ENCODE assay signal across 25 mouse cellular contexts in genomic region chr10:7630951-7631720, GRCm38 (mm10). TPM values are rescaled to one million over a fixed set of nuclear protein-coding genes. Genes with fewer than 3 reads are reported as not detected.
DNase-seq lines count a peak whose midpoint lies in the region; ATAC-seq and TF ChIP-seq lines count a peak whose summit lies in the region.
"Had no signal": no experiment of that assay in that cellular context is flagged by ENCODE, and none has a peak within 500 bp of the region (broad histone marks: within the 10 kb centered on the region; RNA-seq: fewer than 3 reads in every experiment).

No protein-coding gene starts in this region.

- DNase-seq in CD4-positive, CD25-positive, alpha-beta regulatory T cell, adult 2 months (ENCODE audit: low read depth, low spot score) = peak; percentile 5
- no peak for DNase-seq in heart, adult 8-10 months (ENCODE audit: low spot score)
- DNase-seq in thymus, adult 2 months = peak; percentile 15
- DNase-seq in thymus, postnatal 4 days = no peak
- DNase-seq in naive thymus-derived CD4-positive, alpha-beta T cell, adult 2 months (ENCODE audit: low read depth) = peak; percentile 62
- DNase-seq in ovary, adult 18-20 months (ENCODE audit: low spot score) = no peak
- DNase-seq: adrenal gland, adult 8-10 months; cerebellum, adult 9-10 months; kidney, adult 18-20 months; kidney, postnatal 4 days; liver, postnatal 0 days; right cerebral cortex, postnatal 14 days had no signal

- H3K36me3 ChIP-seq in heart, embryonic 15.5 days = 0 out of 2 replicates have a peak, but pooled peaks cover 6% of the 10 kb centered on the region
- H3K36me3 ChIP-seq in thymus, adult 2 months (ENCODE audit: control insufficient read depth, insufficient read depth, low read length) = 0 out of 2 replicates have a peak, but pooled peaks cover 3% of the 10 kb centered on the region

- no peak overlapping the region for H3K4me3 ChIP-seq in heart, embryonic 15.5 days
- no peak overlapping the region for H3K4me3 ChIP-seq in thymus, adult 2 months (ENCODE audit: control insufficient read depth, insufficient read depth, low read length)
- H3K4me3 ChIP-seq: forebrain, embryonic 13.5 days; hindbrain, embryonic 12.5 days; limb, embryonic 12.5 days had no signal

- peaks cover 39% of the 10 kb centered on the region for H3K4me1 ChIP-seq in heart, embryonic 15.5 days (replicated peaks)
- H3K4me1 ChIP-seq in thymus, adult 2 months (replicated peaks; ENCODE audit: control insufficient read depth, insufficient read depth, low read length) = peaks cover 13% of the 10 kb centered on the region
- H3K4me1 ChIP-seq: forebrain, embryonic 13.5 days; hindbrain, embryonic 12.5 days; limb, embryonic 12.5 days had no signal

- peak overlapping the region; percentile 29 for H3K27ac ChIP-seq in heart, embryonic 15.5 days
- H3K27ac ChIP-seq in thymus, adult 2 months (ENCODE audit: control insufficient read depth, insufficient read depth, low read length) = no peak overlapping the region; the same call in 1 of the 2 replicates
- H3K27ac ChIP-seq: forebrain, embryonic 13.5 days; hindbrain, embryonic 12.5 days; limb, embryonic 12.5 days; macrophage; stomach, postnatal 0 days had no signal

- TF ChIP-seq CTCF in thymus, adult 2 months (IDR thresholded peaks at IDR 0.05; ENCODE audit: borderline replicate concordance, control insufficient read depth, extremely low read depth, insufficient read depth, low read length, poor library complexity) = no peak

- H3K27me3 ChIP-seq in heart, embryonic 15.5 days = no peaks in the 10 kb centered on the region
- no peaks in the 10 kb centered on the region for H3K27me3 ChIP-seq in thymus, adult 2 months (ENCODE audit: control insufficient read depth, insufficient read depth, low read length)
- H3K27me3 ChIP-seq: CH12.LX; forebrain, embryonic 13.5 days; hindbrain, embryonic 12.5 days; limb, embryonic 12.5 days had no signal

- 50% methylated on average over 16 of the region's 16 CpGs for WGBS in heart, embryonic 15.5 days
- 29% methylated on average over 16 of the region's 16 CpGs for WGBS in thymus, adult 2 months

- no peak for TF ChIP-seq POLR2A in thymus, adult 2 months (IDR thresholded peaks at IDR 0.05; ENCODE audit: control insufficient read depth, extremely low read depth, insufficient read depth, low read length, poor library complexity)

- ATAC-seq in CD4-positive, CD25-positive, alpha-beta regulatory T cell, adult 4 months = no peak
- ATAC-seq in heart, embryonic 15.5 days (replicated peaks; ENCODE audit: insufficient number of reproducible peaks, insufficient read depth, low FRiP score, low read depth) = 0 out of 2 replicates have a peak, but pooled peaks have one; percentile 55
- ATAC-seq: activated CD4-positive, CD25-positive, alpha-beta regulatory T cell, adult 4 months; forebrain, embryonic 13.5 days; inflammation-experienced regulatory T-cells, adult 6 months; liver, postnatal 0 days; lung, postnatal 0 days had no signal

- peak overlapping the region; percentile 1; the same call in 1 of the 2 replicates for H3K4me2 ChIP-seq in heart, embryonic 15.5 days
- H3K4me2 ChIP-seq: forebrain, embryonic 13.5 days; hindbrain, embryonic 12.5 days; limb, embryonic 12.5 days; liver, embryonic 11.5 days had no signal

- H3K9ac ChIP-seq in heart, embryonic 15.5 days = no peak overlapping the region
- H3K9ac ChIP-seq: forebrain, embryonic 13.5 days; hindbrain, embryonic 12.5 days; limb, embryonic 12.5 days; liver, postnatal 0 days had no signal

- no peaks in the 10 kb centered on the region for H3K9me3 ChIP-seq in heart, embryonic 15.5 days (replicated peaks)
- H3K9me3 ChIP-seq: forebrain, embryonic 13.5 days; G1E; hindbrain, embryonic 12.5 days; limb, embryonic 12.5 days had no signal

RNA-seq across cellular contexts. Expression of gene Nup43, which starts 36.2 kb away (rescaled TPM):
- 10 to 100 TPM; 28.1 to 31.3 TPM for polyA plus RNA-seq in CD4-positive, CD25-positive, alpha-beta regulatory T cell, adult 4 months (2017; shearing (Covaris generic))
- polyA plus RNA-seq in heart, embryonic 15.5 days (2015; fragmentation: Nextera tagmentation; extraction: Ambion mirVana) = 26.8 and 31.3 TPM in 2 replicates
- total RNA-seq in heart, adult 8-10 months (2022) = 1 to 10 TPM; 4.9 to 7.1 (median 6.0) TPM
- polyA plus RNA-seq in thymus, adult 2 months (2012; rRNA removed) = 13.2 and 14.2 TPM in 2 replicates

RNA-seq across cellular contexts. Expression of gene Lrp11, which starts 41.5 kb away (rescaled TPM):
- under 1 TPM in 1 of 2 experiments, not detected in 1; 0.35 TPM for polyA plus RNA-seq in CD4-positive, CD25-positive, alpha-beta regulatory T cell, adult 4 months (2017; shearing (Covaris generic))
- polyA plus RNA-seq in heart, embryonic 15.5 days (2015; fragmentation: Nextera tagmentation; extraction: Ambion mirVana) = 1.1 and 2.1 TPM in 2 replicates
- total RNA-seq in heart, adult 8-10 months (2022) = 1 to 10 TPM; 2.8 to 6.1 (median 3.8) TPM
- polyA plus RNA-seq in thymus, adult 2 months (2012; rRNA removed) = 3.8 and 5.0 TPM in 2 replicates
- polyA plus RNA-seq: inflammation-experienced regulatory T-cells, adult 6 months had no signal

RNA-seq across cellular contexts. Expression of gene Pcmt1, which starts 49.8 kb away (rescaled TPM):
- 100 to 1,000 TPM; 109 to 118 TPM for polyA plus RNA-seq in CD4-positive, CD25-positive, alpha-beta regulatory T cell, adult 4 months (2017; shearing (Covaris generic))
- 122 and 124 TPM in 2 replicates for polyA plus RNA-seq in heart, embryonic 15.5 days (2015; fragmentation: Nextera tagmentation; extraction: Ambion mirVana)
- total RNA-seq in heart, adult 8-10 months (2022) = 100 to 1,000 TPM in 1 of 4 experiments, 10 to 100 TPM in 3; 94.3 to 102 (median 98.0) TPM
- polyA plus RNA-seq in thymus, adult 2 months (2012; rRNA removed) = 35.5 and 35.6 TPM in 2 replicates

RNA-seq across cellular contexts. Expression of gene Lats1, which starts 49.9 kb away (rescaled TPM):
- polyA plus RNA-seq in CD4-positive, CD25-positive, alpha-beta regulatory T cell, adult 4 months (2017; shearing (Covaris generic)) = 1 to 10 TPM; 5.8 to 7.2 TPM
- polyA plus RNA-seq in heart, embryonic 15.5 days (2015; fragmentation: Nextera tagmentation; extraction: Ambion mirVana) = 2.9 and 4.2 TPM in 2 replicates
- total RNA-seq in heart, adult 8-10 months (2022) = 10 to 100 TPM; 10.5 to 12.1 (median 10.8) TPM
- polyA plus RNA-seq in thymus, adult 2 months (2012; rRNA removed) = 17.3 and 17.9 TPM in 2 replicates

Comparison
In these comparisons a context has a peak if more than half of its experiments do, and no peak if none do; other contexts are left out.
1. DNase-seq: peak in CD4-positive, CD25-positive, alpha-beta regulatory T cell, adult 2 months (single experiment), thymus, adult 2 months (single experiment) and naive thymus-derived CD4-positive, alpha-beta T cell, adult 2 months (single experiment); none in heart, adult 8-10 months (single experiment), thymus, postnatal 4 days (single experiment) and ovary, adult 18-20 months (single experiment).